Mouse (Mus musculus) intestine, postnatal 0 days (tissue): ENCODE measurements around the gene Rnf13. TPM values are rescaled to one million over a fixed set of nuclear protein-coding genes. Genes with fewer than 3 reads are reported as not detected.
"Not testable (repeated sequence)": the region's sequence is repeated elsewhere in the genome, so short reads cannot be mapped to it uniquely, and the experiment has no call there.

Source experiments
- ATAC-seq: fragments of 200-750 bp; cut with Nextera tagmentation; 2 replicates; pipeline ENCODE4 v1.8.0; 2017; ENCODE audit warnings: mild to moderate bottlenecking, moderate TSS enrichment, moderate library complexity
- H3K27ac ChIP-seq: fragments of 300-500 bp; sonication (generic); 2 replicates; pipeline ENCODE4 v1.5.1; 2014; ENCODE audit warnings: mild to moderate bottlenecking, low read depth, low read length, moderate library complexity
- H3K27me3 ChIP-seq: fragments of 300-500 bp; sonication (generic); replicated peaks from 2 replicates; pipeline ENCODE4 v1.6.1; 2014; ENCODE audit warnings: low read length, mixed read lengths; ENCODE audit not compliant: control insufficient read depth, insufficient read depth
- H3K36me3 ChIP-seq: fragments of 300-500 bp; sonication (generic); 2 replicates; pipeline ENCODE4 v1.6.1; 2014; ENCODE audit warnings: mild to moderate bottlenecking, moderate library complexity; ENCODE audit not compliant: control insufficient read depth, insufficient read depth
- H3K4me1 ChIP-seq: fragments of 300-500 bp; sonication (generic); replicated peaks from 2 replicates; pipeline ENCODE4 v1.6.1; 2014; ENCODE audit warnings: antibody characterized with exemption, low read length, mixed read lengths; ENCODE audit not compliant: control insufficient read depth, insufficient read depth
- H3K4me2 ChIP-seq: fragments of 300-500 bp; sonication (generic); replicated peaks from 2 replicates; pipeline ENCODE4 v1.6.1; 2014; ENCODE audit warnings: low read depth, mild to moderate bottlenecking, moderate library complexity
- H3K4me3 ChIP-seq: fragments of 300-500 bp; sonication (generic); 2 replicates; pipeline ENCODE4 v1.5.1; 2014; ENCODE audit warnings: low read depth, low read length
- H3K9ac ChIP-seq: fragments of 300-500 bp; sonication (generic); 2 replicates; pipeline ENCODE4 v1.6.1; 2014; ENCODE audit warnings: mild to moderate bottlenecking, low read depth, low read length
- H3K9me3 ChIP-seq: fragments of 300-500 bp; sonication (generic); 2 replicates; pipeline ENCODE4 v1.6.1; 2016; ENCODE audit warnings: mixed run types; ENCODE audit not compliant: control insufficient read depth
- CTCF ChIP-seq: sonication (generic); IDR thresholded peaks from 2 replicates; pipeline ENCODE4 v1.5.1; 2016; ENCODE audit warnings: low read depth, mild to moderate bottlenecking, control low read depth, antibody characterized with exemption, moderate library complexity
- WGBS: fragments of 180-500 bp; shearing (Covaris S2); extraction: QIAGEN DNeasy Blood & Tissue Kit; methylation state at CpG from one replicate; pipeline ENCODE4 v1.1.7; 2014; 5-methylcytosine and 5-hydroxymethylcytosine counted together
- polyA plus RNA-seq: library from polyadenylated mRNA; unstranded; fragments of >200 nt; fragmentation: Nextera tagmentation; extraction: Ambion mirVana; gene quantifications from 2 replicates; pipeline ENCODE4 v1.2.1, GENCODE M21; 2015

Gene Rnf13
- polyA plus RNA-seq, 1 experiment from 2014 or later: 112 TPM

DNA sequence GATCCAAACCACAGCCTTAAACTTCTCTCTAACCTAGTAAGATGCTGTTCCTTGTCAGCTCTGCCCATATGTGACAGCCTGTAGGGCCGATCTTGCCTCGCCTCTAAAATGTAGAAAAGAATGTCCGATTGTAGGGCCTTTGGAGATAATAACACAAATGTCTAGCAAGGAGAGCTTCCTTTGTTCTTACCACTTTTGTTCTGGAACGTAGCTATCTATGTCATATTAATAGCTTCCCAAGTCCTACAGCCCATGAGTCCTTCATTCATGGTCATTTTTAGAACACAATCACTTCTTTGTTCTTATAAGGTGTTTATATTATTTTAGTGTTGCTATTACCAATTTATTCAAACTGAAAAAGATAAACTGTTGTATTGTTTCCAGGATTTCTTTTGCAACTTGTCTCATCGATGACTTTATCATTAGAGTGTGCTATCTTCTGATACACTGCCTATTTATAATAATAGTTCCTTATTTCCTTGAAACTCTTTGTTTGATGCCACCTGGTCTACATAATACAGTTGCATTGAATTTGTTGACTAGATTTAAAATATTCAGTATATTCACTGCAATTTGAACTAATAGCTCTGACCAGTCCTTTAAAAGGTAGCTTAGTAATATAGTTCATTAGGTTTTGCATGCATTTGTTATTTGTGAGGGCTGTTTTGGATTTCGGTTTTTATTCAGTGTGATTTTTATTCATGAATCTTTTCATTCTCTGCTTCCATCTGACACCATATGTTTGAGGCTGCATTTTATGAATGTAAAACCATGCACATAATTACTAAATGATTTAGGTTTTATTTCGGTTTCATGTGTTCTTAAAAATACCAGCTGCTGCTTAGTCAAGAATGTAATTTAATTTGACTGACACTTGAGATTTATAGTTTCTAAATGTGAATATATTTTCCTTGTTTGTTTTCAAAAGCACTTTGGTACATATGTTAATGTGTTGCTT lies 53.4 kb downstream of the Rnf13 start:
- Histone ChIP-seq H3K4me1 (no peaks in the 10 kb centered on the region), H3K9me3 (no peaks in the 10 kb centered on the region), H3K9ac (no peak overlapping the region), H3K36me3 (no peaks in the 10 kb centered on the region), H3K27me3 (no peaks in the 10 kb centered on the region), H3K4me3 (no peak overlapping the region), H3K4me2 (no peak overlapping the region), H3K27ac (no peak overlapping the region)
- no peak for ATAC-seq
- 82% methylated on average over 7 of the region's 7 CpGs for WGBS
- TF ChIP-seq CTCF: no peak

DNA sequence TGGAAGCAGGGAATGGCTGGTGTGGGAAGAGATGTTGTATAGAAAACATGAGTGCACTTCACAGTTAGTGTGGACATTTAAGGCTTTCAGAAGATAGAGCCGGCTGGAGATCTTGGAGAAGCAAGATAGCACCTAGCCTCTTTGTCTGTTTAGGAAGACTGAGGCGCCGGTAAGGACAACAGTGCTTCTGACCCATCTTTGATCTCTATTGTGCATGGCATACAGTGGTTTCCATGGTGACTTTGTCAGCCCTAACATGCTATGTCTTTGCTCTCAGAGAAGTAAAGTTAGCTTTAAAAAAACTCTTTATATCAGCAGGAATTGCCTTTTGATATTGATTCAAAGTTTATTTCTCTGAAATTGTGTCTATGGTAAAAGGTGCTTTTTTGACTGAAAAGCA lies 55.2 kb downstream of the Rnf13 start:
- Histone ChIP-seq H3K4me3 (no peak overlapping the region), H3K9ac (no peak overlapping the region), H3K9me3 (no peaks in the 10 kb centered on the region), H3K27ac (no peak overlapping the region), H3K4me1 (no peaks in the 10 kb centered on the region), H3K4me2 (no peak overlapping the region), H3K36me3 (no peaks in the 10 kb centered on the region), H3K27me3 (no peaks in the 10 kb centered on the region)
- TF ChIP-seq CTCF: no peak
- no peak for ATAC-seq
- 86% methylated on average over 3 of the region's 3 CpGs for WGBS

DNA sequence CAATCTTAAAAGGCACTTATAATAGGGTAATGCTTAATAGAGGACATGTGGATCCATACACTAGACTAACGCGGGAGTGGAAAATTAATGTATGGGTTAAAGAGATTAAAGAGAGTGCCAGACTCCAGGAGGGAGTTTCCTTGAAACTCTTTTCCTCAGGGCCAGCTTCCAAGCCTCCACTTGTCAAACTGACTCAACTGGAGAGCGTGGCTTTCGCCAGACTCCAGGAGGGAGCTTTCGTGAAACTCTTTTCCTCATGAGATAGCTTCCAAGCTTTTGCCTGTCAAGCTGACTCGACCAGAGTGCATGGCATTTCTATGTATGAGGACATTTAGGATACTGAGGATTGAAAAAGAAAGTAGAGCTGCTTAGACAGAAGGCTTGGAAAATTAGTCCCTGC lies 59.2 kb downstream of the Rnf13 start:
- 48% methylated on average over 6 of the region's 6 CpGs for whole genome bisulfite sequencing
- Histone ChIP-seq H3K27ac (peak overlapping the region; percentile 28; the same call in 1 of the 2 replicates), H3K4me2 (peak overlapping the region; percentile 27; the same call in 1 of the 2 replicates)
- not testable (repeated sequence) for H3K4me3 ChIP-seq, H3K9ac ChIP-seq, H3K9me3 ChIP-seq, ATAC-seq, H3K36me3 ChIP-seq, H3K4me1 ChIP-seq, H3K27me3 ChIP-seq

DNA sequence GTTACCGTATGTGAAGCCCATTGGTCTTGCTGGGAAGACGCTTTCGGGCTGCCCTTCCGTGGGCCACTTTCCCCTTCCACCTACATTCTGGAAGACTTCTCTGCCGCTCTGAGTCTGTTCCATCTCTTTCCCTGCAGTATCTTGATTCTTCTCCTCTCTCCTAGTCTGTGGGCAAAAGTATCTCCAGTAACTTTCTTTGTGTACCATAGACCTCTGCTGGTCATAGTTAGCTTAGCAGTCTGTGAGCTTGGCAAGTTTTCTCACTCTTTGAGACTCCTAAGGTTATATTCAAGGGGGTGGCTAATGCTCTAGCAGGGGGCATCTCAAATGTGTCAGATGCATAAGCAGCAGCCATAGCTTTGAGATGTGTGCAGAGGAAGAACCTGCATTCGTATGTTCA lies 79.6 kb downstream of the Rnf13 start:
- no peak overlapping the region for H3K27ac ChIP-seq
- no peak overlapping the region for H3K9ac ChIP-seq
- no peaks in the 10 kb centered on the region for H3K27me3 ChIP-seq
- H3K4me2 ChIP-seq: no peak overlapping the region
- ATAC-seq: no peak
- no peak overlapping the region for H3K4me3 ChIP-seq
- TF ChIP-seq CTCF: peak; percentile 77
- H3K36me3 ChIP-seq: no peaks in the 10 kb centered on the region
- H3K9me3 ChIP-seq: no peaks in the 10 kb centered on the region
- no peaks in the 10 kb centered on the region for H3K4me1 ChIP-seq
- WGBS: 86% methylated on average over 6 of the region's 6 CpGs

DNA sequence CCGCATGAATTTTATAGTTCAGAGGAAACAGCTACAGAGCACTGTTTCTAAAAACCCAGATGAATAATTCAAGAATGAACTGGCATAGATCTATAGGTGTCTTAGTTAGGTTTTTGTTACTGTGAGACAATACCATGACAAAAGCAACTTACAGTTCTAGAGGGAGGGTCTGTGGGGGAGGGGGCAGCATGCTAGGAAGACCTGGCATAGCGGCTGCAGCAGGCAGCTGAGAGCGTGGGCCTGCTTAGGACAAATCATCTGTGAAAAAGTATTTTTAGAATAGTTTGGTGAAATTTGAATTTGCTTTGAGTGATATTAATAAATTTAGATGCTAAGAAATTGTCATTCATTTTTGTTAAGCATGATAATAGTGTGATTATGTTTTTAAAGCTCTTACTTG lies 90.0 kb downstream of the Rnf13 start:
- no peak overlapping the region for H3K27ac ChIP-seq
- H3K36me3 ChIP-seq: peaks cover 8% of the 10 kb centered on the region; the same call in 1 of the 2 replicates
- H3K9me3 ChIP-seq: no peaks in the 10 kb centered on the region
- ATAC-seq: no peak
- no peaks in the 10 kb centered on the region for H3K27me3 ChIP-seq
- WGBS: 91% methylated on average over 3 of the region's 3 CpGs
- no peak for TF ChIP-seq CTCF
- H3K9ac ChIP-seq: no peak overlapping the region
- H3K4me2 ChIP-seq: no peak overlapping the region
- H3K4me1 ChIP-seq: no peaks in the 10 kb centered on the region
- no peak overlapping the region for H3K4me3 ChIP-seq

DNA sequence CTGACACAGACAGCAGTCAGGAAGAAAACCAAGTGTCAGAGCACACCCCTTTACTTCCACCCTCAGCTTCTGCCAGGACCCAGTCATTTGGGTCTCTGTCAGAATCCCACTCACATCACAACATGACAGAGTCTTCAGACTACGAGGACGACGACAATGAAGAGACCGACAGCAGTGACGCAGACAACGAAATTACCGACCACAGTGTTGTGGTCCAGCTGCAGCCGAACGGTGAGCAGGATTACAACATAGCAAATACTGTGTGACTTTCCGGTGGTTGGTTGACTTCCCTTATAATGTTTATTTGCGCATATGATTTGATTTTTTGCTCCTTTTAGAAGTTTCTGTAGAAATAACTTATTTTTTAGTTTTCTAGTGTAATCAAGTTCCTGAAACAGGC lies 97.7 kb downstream of the Rnf13 start:
- Histone ChIP-seq H3K9ac (no peak overlapping the region), H3K27ac (no peak overlapping the region), H3K4me3 (no peak overlapping the region), H3K27me3 (no peaks in the 10 kb centered on the region), H3K9me3 (no peaks in the 10 kb centered on the region), H3K36me3 (peaks cover 16% of the 10 kb centered on the region; the same call in 1 of the 2 replicates), H3K4me2 (no peak overlapping the region), H3K4me1 (no peaks in the 10 kb centered on the region)
- 94% methylated on average over 11 of the region's 11 CpGs for WGBS
- TF ChIP-seq CTCF: no peak
- ATAC-seq: no peak
